Mouse (Mus musculus) lung, postnatal 10 days (tissue): ENCODE results near the gene Birc6.
"Not testable (repeated sequence)": the region's sequence is repeated elsewhere in the genome, so short reads cannot be mapped to it uniquely, and the experiment has no call there.

Source experiments
- DNase-seq: peaks from one replicate; pipeline ENCODE4 v3.0.0; 2021

Birc6 gene

GRCm38 (mm10) chr17:74564151-74564550 is 36.1 kb downstream of the Birc6 start:
- DNase-seq: no peak

- no peak for DNase-seq
Measured at GRCm38 (mm10) chr17:74569219-74569618, 41.1 kb downstream of the Birc6 start.

- no peak for DNase-seq
Measured at GRCm38 (mm10) chr17:74570585-74570984, 42.5 kb downstream of the Birc6 start.

DNA sequence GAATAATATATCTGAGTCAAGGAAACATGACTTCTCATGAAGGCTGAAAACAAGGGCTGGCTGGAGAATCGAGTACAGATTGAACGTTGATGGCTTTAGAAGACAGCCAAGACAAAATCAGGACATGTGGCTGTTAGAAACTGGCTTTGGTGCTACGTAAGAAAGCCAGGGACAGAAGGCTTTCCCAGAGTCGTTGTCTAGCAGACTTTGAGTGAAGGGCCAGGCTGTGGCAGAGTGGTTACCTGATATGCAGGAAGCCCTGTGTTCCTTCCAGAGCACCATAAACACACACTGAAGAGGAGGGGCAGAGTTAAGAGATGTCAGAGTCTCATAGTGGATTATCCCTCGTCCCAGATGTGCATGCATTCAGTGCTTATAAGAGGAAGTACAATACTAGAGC is 49.1 kb downstream of the Birc6 start:
- DNase-seq: no peak

DNA sequence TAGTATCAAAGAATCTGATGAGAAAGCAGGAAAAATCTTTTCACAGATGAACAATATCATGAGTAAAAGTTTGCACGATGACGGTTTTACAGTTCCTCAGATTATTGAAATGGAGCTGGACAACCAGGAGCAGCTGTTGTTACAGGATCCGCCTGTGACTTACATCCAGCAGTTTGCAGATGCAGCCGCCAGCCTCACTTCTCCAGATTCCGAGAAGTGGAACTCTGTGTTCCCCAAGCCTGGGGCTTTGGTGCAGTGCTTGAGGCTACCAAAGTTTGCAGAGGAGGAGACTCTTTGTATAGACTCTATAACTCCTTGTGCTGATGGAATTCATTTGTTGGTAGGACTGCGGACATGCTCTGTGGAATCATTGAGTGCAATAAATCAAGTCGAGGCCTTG is 51.5 kb downstream of the Birc6 start:
- no peak for DNase-seq

DNA sequence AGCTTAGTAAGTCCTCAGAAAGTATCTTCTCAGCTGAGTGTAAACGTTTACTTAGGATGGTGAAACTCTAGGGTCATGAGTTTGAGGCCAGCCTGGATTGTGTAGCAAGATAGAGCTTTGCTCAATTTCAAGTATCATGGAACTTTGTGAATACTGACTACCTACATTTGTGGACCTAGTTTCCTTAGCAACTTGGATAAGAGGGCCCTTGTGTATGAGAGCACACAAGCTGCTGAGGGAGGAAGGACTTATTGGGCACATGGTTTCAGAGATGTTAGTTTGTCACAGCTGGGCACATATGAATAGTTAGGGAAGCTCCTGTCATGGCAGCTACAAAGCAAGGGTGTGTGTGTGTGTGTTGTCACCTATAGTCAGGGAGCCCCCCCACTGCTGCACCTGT is 52.6 kb downstream of the Birc6 start:
- peak; percentile 15 for DNase-seq

- no peak for DNase-seq
Measured at GRCm38 (mm10) chr17:74586768-74587167, 58.7 kb downstream of the Birc6 start.

- DNase-seq: no peak
Measured at GRCm38 (mm10) chr17:74598908-74599307, 70.8 kb downstream of the Birc6 start.

DNA sequence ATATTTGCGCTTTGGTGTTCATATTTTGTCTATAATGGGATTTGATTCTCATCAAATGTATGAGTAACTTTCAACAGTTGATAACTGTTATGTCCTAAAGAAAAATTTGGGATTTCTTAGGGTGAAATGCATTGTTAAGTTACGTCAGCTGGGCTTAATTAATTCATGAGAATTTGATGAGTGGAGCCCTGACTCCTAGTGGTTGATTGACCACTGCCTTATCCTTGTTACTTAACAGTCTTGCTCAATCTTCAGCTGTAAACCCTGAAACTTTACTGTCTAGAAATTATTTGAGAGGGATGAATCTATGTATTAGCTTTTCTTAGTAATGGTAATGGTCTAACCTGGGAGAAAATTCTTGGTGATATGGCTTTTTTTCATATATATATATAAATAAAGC is 71.3 kb downstream of the Birc6 start:
- DNase-seq: no peak

DNA sequence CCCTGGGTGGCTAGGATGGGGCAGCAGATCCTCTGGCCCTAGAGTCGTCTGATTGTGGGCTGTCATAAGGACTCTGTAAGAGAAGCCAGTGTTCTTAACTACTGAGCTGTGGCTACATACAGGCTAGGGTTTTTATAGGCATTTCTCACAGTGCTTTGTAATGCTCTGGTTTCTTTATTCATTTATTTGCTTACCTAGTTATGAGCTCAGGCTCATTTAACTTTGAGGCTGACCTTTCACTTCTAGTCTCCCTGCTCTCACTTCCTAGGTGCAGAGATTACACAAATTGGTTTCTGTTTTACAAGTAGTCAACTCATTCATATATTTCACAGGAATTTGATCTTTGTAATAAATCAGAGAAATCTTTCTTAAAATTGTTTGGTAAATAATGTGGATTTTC is 73.1 kb downstream of the Birc6 start:
- no peak for DNase-seq

GRCm38 (mm10) chr17:74630798-74631197 is 102.7 kb downstream of the Birc6 start:
- no peak for DNase-seq

DNA sequence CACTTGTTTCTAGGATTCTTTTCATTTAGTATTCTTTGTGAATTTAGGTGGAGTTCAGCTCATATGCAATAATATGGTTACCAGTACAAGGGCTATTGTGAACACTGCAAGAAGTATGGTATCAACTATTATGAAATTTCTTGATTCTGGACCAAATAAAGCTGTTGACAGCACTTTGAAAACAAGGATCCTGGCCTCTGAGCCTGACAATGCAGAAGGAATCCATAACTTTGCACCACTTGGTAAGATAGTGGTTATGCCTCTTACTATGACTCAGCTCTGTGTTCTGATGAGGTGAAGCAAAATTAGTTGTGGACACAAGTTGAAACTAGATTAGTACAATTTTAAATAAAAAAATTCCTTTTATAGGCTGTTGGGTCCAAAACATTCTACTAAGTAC is 114.3 kb downstream of the Birc6 start:
- DNase-seq: no peak

DNA sequence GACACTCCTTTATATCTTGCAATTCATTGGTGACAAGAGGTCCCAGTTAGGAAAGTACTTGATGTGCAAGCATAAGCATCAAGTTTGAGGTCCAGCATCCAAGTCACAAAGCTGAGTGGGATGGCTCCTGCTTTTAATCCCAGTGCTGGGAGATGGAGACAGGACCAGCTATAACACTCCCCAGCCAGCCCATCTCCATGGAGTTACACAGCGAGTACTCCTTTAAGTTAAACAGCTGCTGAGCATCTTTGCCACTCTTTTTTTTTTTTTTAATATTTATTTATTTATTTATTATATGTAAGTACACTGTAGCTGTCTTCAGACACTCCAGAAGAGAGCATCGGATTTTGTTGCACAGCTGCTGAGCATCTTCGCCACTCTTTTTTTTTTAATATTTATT is 130.3 kb downstream of the Birc6 start:
- no peak for DNase-seq

- DNase-seq: no peak
Measured at GRCm38 (mm10) chr17:74668010-74668409, 139.9 kb downstream of the Birc6 start.

DNA sequence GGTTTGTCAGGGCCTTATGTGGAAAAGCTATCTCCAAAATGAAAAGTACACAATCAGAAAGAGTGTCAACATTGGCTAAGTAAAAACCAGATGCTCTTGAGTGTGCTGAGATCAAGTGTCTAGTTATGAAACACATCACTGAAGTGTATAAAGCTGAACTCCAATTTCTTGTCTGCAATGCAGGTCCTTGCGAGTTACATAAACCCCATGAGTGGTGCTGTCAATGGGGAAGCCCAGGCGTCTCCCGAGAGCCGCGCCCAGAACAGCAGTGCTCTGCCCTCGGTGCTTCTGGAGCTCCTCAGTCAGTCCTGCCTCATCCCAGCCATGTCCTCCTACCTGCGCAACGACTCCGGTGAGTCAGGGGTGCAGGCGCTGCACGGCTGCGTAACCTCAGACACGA is 141.9 kb downstream of the Birc6 start:
- peak; percentile 38 for DNase-seq

- peak; percentile 12 for DNase-seq
Measured at GRCm38 (mm10) chr17:74672446-74672845, 144.4 kb downstream of the Birc6 start.

- DNase-seq: peak; percentile 51
Measured at GRCm38 (mm10) chr17:74673251-74673650, 145.2 kb downstream of the Birc6 start.

- no peak for DNase-seq
Measured at GRCm38 (mm10) chr17:74678061-74678460, 150.0 kb downstream of the Birc6 start.

GRCm38 (mm10) chr17:74684927-74685326 is 156.8 kb downstream of the Birc6 start:
- DNase-seq: no peak

DNA sequence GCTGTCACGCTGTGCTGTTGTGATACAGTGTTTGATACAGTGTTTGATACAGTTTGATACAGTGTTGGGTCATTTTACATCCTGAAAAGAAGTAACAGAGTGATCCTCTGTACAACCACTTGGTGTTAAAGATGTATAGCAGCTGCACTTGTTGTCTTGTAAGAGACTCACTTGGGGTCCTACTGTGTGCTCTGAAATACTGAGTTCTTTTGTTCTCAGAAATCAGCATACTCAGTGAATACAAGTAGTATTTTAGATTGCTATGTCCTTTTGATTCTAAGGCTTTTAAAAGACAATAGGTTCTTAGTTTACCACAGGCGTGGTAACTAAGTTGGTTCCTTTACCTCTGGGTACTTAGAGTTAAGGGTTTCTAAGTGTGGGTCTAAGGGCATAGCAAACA is 160.5 kb downstream of the Birc6 start:
- DNase-seq: no peak

- no peak for DNase-seq
Measured at GRCm38 (mm10) chr17:74689406-74689805, 161.3 kb downstream of the Birc6 start.

DNA sequence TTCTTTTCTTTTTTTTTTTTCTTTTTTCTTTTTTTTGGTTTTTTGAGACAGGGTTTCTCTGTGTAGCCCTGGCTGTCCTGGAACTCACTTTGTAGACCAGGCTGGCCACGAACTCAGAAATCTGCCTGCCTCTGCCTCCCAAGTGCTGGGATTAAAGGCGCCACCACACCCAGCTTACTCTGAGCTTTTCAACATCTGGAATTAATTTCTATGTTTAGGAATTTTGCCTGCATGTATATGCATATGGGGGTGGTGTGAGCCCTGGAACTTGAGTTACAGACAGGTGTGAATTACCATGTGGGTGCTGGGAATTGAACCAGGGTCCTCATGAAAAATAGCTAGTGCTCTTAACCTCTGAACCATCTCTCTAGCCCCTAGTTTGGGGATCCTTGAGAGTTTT is 173.6 kb downstream of the Birc6 start:
- not testable (repeated sequence) for DNase-seq

DNA sequence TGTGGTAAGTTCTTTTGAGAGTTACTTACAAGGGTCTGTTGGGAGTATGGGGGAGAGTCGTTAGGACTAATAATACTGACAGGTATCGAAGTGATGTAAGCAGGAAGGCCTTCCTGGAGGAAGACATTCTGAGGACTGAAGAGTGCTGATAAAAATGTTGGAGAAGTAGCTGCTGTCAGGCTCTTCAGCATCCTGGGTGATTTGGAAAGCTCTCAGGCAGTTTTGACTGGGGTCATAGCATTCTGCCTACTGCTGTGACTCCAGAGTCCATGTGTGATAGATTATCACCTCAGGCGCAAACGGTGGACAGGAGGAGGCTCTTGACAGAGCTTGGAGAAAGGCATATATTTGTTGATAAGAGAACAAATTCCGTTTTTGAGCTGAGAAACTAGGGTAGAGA is 177.4 kb downstream of the Birc6 start:
- DNase-seq: no peak

- no peak for DNase-seq
Measured at GRCm38 (mm10) chr17:74706593-74706992, 178.5 kb downstream of the Birc6 start.

GRCm38 (mm10) chr17:74707637-74708152 is 179.6 kb downstream of the Birc6 start:
- no peak for DNase-seq

DNA sequence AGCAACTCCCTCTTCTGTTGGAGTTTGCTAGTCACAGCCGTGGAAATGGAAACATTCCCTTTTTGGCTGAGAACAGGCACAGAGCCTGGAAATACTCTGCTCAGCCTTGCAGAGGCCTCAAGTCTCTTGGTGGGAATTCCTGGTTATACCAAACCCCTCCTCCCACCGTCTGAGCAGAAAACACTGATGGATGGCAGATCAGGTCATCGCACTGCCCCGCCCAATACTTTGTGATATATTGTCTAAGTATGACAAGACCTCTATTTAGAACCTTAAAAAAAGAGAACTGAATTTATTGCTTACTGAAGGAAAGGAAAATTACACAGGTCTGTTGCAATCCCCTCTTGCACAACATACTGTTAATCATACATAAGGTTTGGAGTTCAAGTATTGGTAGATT is 182.6 kb downstream of the Birc6 start:
- no peak for DNase-seq
